Mouse (Mus musculus) E14TG2a.4 (cell line): Measurements from ENCODE around the gene Ern2.

ENCODE experiments used
- CTCF ChIP-seq: conservative IDR thresholded peaks from 2 replicates; pipeline ENCODE4 v1.5.1; 2014; ENCODE audit warnings: low read length
- POU5F1 ChIP-seq: IDR thresholded peaks from 2 replicates; pipeline ENCODE4 v1.6.1; 2014; ENCODE audit warnings: low read length, borderline replicate concordance

DNA sequence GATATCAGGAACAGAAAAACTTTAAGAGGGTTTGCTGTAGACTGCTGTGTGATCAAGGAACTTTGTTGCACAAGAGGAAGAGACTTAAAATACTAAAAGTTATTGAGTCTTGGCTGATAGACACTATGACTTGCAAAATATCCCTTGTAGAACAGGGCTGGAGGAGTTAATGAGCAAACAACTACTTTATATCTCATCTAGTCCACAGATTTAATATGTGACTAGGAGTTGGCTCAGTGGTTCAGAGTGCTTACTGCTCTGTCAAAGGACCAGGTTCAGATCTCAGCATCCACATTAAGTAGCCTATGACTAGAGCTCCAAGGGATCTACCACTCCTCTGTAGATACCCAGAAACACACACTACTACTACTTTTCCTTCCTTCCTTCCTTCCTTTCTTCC is 48.9 kb downstream of the Ern2 start:
- TF ChIP-seq CTCF (no peak), POU5F1 (no peak)
